Mouse (Mus musculus) CH12F3 (cell line): ENCODE measurements around the gene Mrpl55.

ENCODE experiments used
- in situ Hi-C: fragments of 300-500 bp; cut with MboI; formaldehyde crosslinking; loops from 2 replicates; pipeline ENCODE4 v1.14.3; 2020; ENCODE audit warnings: low sequenced_read_pairs

Mrpl55 gene

DNA sequence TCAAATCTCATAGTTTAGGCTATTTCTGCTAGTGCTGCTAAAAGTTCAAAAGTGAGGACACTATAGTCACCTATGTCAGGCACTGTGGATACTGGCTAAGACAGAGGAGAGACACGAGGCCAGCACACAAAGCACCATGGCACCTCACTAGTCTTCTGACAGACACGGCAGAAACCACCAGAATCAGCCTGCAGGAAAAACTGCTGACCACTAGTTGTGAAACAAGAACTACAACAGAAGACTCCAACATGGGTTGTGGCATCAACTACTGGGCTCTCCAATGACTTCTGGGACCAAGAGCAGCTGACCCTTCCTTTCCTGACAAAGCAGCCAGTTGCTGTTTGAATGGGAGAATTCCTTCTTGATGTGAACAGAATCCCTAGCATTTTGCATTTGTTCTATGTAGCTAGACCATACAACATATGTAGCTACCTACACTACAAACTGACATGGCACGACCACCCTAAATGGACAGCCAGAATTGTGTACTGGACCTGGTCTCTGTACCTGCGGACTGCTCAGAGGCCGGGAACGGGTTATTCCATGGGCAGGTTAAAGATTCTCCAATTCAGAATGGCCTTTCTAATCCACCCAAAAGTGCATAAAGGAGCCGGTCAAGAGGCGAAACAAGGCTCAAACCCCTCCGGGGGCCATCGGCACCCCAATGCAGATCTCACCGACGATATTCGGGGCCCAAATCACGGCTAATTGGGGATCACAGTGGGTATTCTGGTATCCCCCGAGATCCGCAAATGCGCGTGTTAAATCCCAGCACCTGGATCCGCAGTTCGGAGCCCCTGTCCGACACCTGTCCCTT, 24.7 kb downstream of the Mrpl55 start:
- in situ Hi-C loops = no loop called here

DNA sequence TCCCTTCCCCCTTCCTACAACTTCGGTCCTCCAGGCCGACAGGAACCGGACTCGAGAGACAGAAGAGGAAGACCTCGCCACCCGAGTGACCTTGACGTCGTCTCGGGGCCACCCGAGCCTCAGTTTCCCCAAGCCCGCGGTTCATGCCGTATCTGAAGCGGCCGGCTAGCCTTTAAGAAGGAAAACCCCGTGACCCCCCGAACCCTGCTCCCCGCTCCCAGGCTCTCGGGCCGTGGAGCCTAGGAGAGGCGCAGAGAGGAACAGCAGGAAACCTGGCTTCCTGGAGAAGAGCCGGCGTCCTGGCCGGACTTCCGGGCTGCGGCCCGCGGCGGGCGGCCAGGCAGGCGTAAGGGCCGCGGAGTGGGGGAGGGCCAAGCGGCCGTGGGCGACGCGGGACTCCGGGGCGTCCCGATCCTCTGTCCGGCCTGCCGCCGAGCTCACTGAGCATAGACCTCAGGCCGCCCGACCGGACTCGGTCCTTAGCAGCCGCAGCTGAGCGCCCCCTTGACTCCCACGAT, 25.4 kb downstream of the Mrpl55 start:
- in situ Hi-C loops = no loop called here

DNA sequence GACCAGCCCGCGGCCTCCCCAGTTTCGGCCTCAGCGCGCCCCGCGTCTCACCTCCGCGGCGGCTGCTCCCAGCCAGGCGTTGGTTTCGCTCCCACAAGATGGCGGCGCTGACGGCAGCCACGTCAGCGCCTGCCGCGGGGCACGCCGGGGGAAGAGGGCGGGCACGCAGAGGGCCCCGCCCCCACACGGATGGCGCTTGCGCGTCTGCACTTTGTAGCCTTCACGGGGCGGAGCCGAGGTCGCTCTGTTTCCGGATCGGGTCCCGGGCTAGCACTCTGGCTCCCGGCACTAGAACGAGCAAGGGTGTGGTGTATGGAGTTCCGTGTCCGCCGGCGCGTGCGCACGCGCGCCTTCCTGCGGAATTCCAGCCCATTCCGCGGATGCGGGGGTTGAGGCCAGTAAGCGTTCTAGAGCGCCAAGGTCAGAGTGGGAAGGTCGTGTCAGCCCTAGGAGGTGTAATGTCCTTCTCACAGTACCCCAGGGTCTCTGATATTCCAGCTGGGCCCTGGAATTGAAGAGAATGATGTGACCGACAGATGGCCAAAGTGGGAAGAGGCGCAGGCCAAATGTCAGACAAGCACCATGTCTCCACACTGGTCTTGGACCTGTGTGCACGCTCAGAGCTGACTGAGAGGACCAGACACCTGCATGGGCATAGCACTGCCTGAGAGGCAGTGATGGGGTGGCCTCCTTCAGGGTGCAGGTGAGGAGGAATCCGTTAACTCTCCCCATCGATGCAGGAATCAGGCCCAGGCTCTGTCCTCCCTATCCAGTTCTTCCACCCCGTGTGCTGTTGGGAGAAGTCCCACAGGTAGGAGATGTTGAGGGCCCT, 26.1 kb downstream of the Mrpl55 start, which contains the start of gene Arf1:
Arf1 (minus strand) TSS at position 149 of the 832 bp plus-strand sequence.
- in situ Hi-C loops = no loop called here

DNA sequence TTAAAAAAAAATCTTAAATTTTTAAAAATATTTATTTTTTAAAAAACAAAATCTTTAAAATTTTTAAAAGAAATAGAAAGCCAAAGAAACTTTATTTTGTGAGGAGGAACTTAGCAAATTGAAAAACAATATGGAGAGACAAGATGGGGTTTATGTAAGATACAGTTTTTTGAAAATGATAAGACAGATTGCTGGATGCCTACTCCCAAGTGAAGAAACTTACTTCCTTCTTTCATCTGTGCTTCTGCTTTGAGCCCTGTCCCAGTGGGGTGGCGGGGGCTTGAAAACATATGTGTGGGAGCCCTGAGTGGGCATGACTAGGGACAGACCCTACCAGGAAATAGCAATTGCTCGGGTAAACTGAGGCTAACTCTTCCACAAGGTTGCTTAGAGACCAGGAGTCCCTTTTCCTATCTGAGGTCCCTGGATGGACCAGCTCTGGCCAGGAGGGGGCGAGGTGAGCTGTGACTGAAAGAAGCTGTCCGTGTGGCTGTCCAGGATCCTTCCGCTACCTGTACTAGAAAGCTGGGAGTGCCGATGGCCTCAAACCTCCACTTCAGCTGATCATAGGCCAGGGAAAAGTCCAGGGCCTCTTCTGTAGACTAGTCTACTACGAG, 28.0 kb downstream of the Mrpl55 start:
- in situ Hi-C loops = no loop called here

DNA sequence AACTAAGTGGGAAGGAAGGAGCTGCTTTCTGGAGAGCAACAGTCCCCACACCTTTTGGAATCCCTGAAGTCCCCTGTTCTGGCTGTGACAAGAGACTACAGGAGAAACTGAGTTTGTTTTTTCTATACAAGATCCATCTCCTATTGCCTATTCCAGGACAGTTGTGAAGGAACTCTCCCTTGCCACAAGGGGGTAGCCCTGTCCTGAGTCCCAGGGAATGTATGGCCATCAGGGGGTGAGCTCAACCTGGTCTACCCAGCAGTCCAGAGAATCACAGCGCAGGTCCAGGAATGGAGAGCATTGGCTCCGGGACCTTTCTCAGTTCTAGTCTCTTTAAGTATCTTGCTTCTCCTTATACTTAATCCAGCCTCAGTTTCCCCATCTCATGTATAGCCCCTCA, 30.5 kb downstream of the Mrpl55 start:
- in situ Hi-C loops = no loop called here

DNA sequence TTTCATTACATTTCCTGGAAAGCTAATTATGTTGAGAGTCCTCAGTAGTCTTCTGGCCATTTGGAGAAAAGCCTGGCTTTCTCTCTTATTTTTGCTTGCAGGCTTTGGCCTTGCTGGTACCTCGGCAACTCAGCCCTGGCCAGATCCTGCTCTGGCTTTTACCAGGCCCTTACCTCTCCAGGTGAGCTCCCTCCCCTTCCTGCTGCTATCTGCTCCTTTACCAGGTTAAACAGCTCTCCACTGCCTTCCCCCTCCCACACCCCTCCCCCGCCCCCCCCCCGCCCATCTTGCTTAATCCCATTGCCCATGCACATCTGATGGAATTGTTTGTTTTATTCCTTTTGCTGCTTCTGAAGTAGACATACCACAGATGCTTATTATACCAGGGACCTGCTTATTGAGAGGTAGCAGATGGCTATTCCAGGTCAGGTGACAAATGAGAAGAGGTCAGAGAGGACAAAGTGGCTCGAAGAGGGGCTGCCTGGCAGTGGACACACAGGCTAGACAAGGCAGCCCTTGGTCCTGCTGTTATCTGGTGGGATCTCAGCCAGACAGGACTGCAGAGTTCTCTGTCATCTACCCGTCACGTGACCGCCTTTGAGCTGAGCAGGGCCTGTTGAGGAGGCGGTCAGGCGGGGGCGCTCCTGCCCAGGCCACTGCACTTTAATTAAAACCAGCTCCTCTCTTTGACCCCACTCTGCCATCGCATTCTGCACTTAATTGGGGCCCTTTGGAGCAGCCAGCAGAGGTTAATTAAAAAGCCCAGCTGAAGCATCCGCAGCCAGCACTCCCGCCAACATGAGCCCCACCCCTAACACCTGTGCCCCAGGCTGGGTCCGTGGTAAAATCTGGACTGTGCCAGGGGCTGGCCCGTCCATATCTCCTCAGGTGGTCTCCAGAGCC, 36.5 kb downstream of the Mrpl55 start:
- in situ Hi-C loops = no loop called here

DNA sequence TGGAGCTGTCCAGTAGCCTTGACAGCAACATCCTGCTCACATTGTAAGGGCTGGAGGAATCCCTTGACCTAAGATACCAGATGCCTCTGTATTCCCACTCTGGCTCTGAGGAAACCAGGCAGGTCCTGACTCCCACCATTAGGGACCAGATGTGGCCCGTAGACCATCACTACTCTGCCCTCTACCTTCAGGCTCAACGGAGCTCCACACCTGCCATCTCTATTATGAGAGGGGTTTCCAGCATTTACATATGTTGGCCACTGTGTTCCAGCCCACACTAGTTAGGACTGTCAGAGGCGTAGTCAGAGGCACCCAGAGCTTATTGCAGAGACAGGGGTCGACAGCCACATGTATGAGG, 37.1 kb downstream of the Mrpl55 start:
- in situ Hi-C loops = no loop called here

DNA sequence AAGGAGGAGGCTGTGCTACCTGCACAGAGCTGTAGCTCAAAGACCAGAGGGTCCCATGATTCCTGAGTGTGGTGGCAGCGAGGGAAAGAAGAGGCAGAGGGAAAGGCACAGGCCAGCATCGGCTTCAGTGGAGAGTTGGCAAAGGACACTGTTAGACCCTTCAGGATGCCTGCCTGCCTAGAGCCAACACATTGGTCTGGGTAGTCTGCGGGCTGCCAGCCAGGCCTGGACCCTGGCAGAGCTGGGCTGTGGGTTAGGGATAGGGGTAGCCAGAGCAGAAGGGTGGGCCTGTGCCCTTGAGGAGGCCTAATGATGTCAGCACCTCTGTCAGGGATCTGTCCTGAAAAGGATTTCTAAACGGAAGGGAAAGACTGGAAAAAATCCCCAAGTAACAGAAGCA, 37.5 kb downstream of the Mrpl55 start:
- in situ Hi-C loops = no loop called here

DNA sequence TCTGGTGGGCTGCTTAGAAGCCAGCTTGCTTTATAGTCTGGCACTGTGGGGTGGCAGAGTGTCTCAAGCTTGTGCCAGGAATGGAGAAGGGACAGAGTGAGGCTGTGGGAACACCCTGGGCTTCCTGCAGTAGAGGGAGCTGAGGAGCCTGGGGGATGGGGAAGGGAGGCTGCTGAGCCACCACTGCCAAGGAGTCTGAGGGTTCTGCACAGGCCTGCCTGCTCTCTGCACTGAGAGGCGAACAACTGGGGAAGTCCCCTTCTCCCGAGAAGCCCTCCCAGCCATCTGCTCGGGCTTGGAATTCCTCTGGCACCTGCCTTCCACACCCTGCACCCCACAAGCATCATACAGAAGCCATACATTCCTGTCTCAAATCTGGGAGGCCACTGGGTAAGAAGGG, 39.6 kb downstream of the Mrpl55 start:
- in situ Hi-C loops = no loop called here

DNA sequence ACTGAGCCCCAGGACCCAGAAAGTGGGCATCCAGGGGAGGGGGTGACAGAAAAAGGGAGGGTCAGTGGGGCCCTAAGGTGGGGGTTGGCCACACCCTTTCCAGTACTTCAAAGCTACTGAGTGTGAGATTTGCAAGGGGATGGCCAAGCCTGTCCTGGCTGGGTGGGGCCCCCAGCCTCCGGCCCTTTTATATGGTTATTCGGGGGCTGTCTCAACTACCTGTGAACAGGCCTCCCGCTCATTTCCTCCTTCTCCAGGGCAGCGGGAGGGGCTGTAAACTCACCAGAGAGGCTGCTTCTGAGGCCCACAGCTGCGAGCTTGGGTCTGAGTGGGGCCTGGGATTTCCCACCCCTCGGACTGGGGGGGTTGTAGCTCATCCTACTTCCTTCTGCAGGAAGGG, 41.6 kb downstream of the Mrpl55 start:
- in situ Hi-C loops = no loop called here

DNA sequence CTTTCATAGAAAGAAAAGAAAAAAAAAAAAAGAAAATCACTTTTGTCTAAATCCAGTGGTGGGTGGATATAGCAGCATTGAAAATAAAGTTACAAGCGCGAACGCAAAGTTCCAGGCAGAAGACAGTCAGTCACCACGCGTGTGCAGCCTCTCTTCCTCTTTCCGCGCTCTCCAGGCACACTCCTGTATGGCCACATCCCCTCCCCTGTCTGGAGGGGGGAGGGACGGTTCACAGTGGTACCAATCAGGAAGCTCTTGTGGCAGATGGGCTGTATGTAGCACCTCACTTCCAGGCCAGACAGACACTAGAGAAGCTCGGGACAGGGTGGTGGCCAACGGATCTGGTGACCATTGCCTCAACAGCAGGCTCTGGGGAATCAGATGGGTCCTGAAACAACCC, 45.8 kb downstream of the Mrpl55 start:
- in situ Hi-C loops = no loop called here
